Mouse (Mus musculus) left cerebral cortex, postnatal 10 days (tissue): Measurements from ENCODE around the gene Pla2g15. TPM values are rescaled to one million over a fixed set of nuclear protein-coding genes. Genes with fewer than 3 reads are reported as not detected.
"Not testable (repeated sequence)": the region's sequence is repeated elsewhere in the genome, so short reads cannot be mapped to it uniquely, and the experiment has no call there.

Source experiments
- DNase-seq, 2 experiments: peaks; one replicate each; pipeline ENCODE4 v3.0.0; 2021 to 2022; ENCODE audit warnings: low spot score in 2 of 2, mixed read lengths in 1 of 2; ENCODE audit errors: extremely low spot score in 1 of 2
- intact Hi-C: fragments of 180-260 bp; cut with DNase I; formaldehyde crosslinking; loops from one replicate; pipeline ENCODE4 v1.15.1; 2025
- total RNA-seq, 2 experiments: library from RNA; stranded (reverse); gene quantifications; 2 replicates each; pipeline ENCODE4 v1.2.3; 2021

Pla2g15 gene
- total RNA-seq, 2 experiments from 2014 or later: 24.6 to 25.3 TPM

GRCm38 (mm10) chr8:106158381-106158780 is 8.2 kb downstream of the Pla2g15 start:
- intact Hi-C loops: no loop called here
- DNase-seq: no peak

- intact Hi-C loops: loop anchor here (5.0 kb wide), 1 partner anchor 37 kb away; no protein-coding TSS in a partner anchor
- DNase-seq: no peak
These were observed 9.7 kb downstream of the Pla2g15 start for GRCm38 (mm10) chr8:106159876-106160275.

GRCm38 (mm10) chr8:106163251-106163650 is 13.1 kb downstream of the Pla2g15 start:
- no peak for DNase-seq
- intact Hi-C loops: loop anchor here (5.0 kb wide), 1 partner anchor 34 kb away; no protein-coding TSS in a partner anchor

GRCm38 (mm10) chr8:106165460-106165859 is 15.3 kb downstream of the Pla2g15 start:
- DNase-seq: peak; percentile 48 to 74
- intact Hi-C loops: no loop called here

- intact Hi-C loops: no loop called here
- peak; percentile 75 to 91 for DNase-seq
These were observed 18.3 kb downstream of the Pla2g15 start, which contains the start of gene Slc7a6 for GRCm38 (mm10) chr8:106168356-106169016. Gene Slc7a6 (plus strand): TSS chr8:106168857.

- intact Hi-C loops: no loop called here
- DNase-seq: peak; percentile 43 to 65
These were observed 19.1 kb downstream of the Pla2g15 start for GRCm38 (mm10) chr8:106169017-106169933.

GRCm38 (mm10) chr8:106169934-106170480 is 19.8 kb downstream of the Pla2g15 start:
- no peak for DNase-seq
- intact Hi-C loops: no loop called here

- DNase-seq: no peak
- intact Hi-C loops: no loop called here
These were observed 23.4 kb downstream of the Pla2g15 start for GRCm38 (mm10) chr8:106173566-106173965.

- no peak for DNase-seq
- intact Hi-C loops: no loop called here
These were observed 26.7 kb downstream of the Pla2g15 start for GRCm38 (mm10) chr8:106176891-106177290.

GRCm38 (mm10) chr8:106177594-106177993 is 27.4 kb downstream of the Pla2g15 start:
- intact Hi-C loops: no loop called here
- no peak for DNase-seq

GRCm38 (mm10) chr8:106178428-106178827 is 28.2 kb downstream of the Pla2g15 start:
- intact Hi-C loops: no loop called here
- no peak for DNase-seq

GRCm38 (mm10) chr8:106185628-106186270 is 35.5 kb downstream of the Pla2g15 start:
- DNase-seq: no peak
- intact Hi-C loops: no loop called here

GRCm38 (mm10) chr8:106186394-106186793 is 36.2 kb downstream of the Pla2g15 start:
- DNase-seq: no peak
- intact Hi-C loops: no loop called here

GRCm38 (mm10) chr8:106189162-106189561 is 39.0 kb downstream of the Pla2g15 start:
- DNase-seq: no peak
- intact Hi-C loops: no loop called here

GRCm38 (mm10) chr8:106191639-106192038 is 41.4 kb downstream of the Pla2g15 start:
- intact Hi-C loops: no loop called here
- DNase-seq: no peak

- DNase-seq: no peak
- intact Hi-C loops: no loop called here
These were observed 43.0 kb downstream of the Pla2g15 start for GRCm38 (mm10) chr8:106193162-106193561.

GRCm38 (mm10) chr8:106194062-106194461 is 43.9 kb downstream of the Pla2g15 start:
- intact Hi-C loops: no loop called here
- no peak for DNase-seq

- intact Hi-C loops: loop anchor here (5.0 kb wide), 2 partner anchors 36 to 56 kb away; no protein-coding TSS in a partner anchor
- peak in 1 of 2 experiments; percentile 30 for DNase-seq
These were observed 48.5 kb downstream of the Pla2g15 start for GRCm38 (mm10) chr8:106198741-106199140.

GRCm38 (mm10) chr8:106199596-106199995 is 49.4 kb downstream of the Pla2g15 start:
- not testable (repeated sequence) for DNase-seq
- intact Hi-C loops: loop anchor here (5.0 kb wide), 2 partner anchors 37 to 57 kb away; no protein-coding TSS in a partner anchor
